ENCODE assay signal across 12 mouse cellular contexts in the genomic region with DNA sequence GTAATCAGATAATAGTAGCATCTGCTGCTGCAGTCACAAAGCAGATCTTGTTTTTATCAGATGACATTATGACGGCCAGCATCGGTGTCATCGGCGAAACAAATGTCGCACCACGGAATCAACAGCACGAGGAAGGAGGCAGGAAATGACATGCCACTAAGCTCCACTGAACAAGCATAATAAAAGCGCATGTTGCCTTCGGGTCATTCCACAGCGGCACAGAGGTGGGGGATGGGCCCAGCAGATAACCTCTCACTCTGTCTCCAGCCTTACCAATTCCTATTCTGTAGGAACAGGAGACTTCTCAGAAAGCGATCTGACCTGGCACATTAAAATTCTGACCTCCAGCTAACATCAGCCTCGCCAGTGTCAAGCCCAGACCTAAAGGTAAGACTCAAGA.
DNase-seq lines count a peak whose midpoint lies in the region; ATAC-seq lines count a peak whose summit lies in the region.
"Had no signal": no experiment of that assay in that cellular context is flagged by ENCODE, and none has a peak within 500 bp of the region (broad histone marks: within the 10 kb centered on the region; RNA-seq: fewer than 3 reads in every experiment).

No protein-coding gene starts in this region.

- no peaks in the 10 kb centered on the region for H3K27me3 ChIP-seq in midbrain, embryonic 12.5 days
- H3K27me3 ChIP-seq in midbrain, embryonic 16.5 days (ENCODE audit: control insufficient read depth, insufficient read depth, low read depth, low read length): no peaks in the 10 kb centered on the region
- H3K27me3 ChIP-seq in forebrain, embryonic 10.5 days (ENCODE audit: poor library complexity, severe bottlenecking): no peaks in the 10 kb centered on the region

- ATAC-seq in midbrain, embryonic 12.5 days (ENCODE audit: low FRiP score, low read depth): peak; percentile 38; the same call in 1 of the 2 replicates
- ATAC-seq in midbrain, embryonic 16.5 days: no peak
- ATAC-seq: lung, postnatal 0 days had no signal

- DNase-seq in embryo, embryonic 10 days (ENCODE audit: low spot score): peak; percentile 6
- no peak for DNase-seq in embryo, embryonic 9.5 days (ENCODE audit: extremely low spot score)
- DNase-seq in kidney, adult 9 months: peak; percentile 15
- DNase-seq in testis, postnatal 10 days (ENCODE audit: low spot score): peak; percentile 36
- DNase-seq in ovary, postnatal 14 days (ENCODE audit: low spot score): no peak
- no peak for DNase-seq in forebrain, embryonic 10.5 days (ENCODE audit: extremely low spot score, low spot score)
- DNase-seq: B cell, adult 2 months; thymus, postnatal 25 days had no signal

- H3K4me1 ChIP-seq in midbrain, embryonic 12.5 days: no peaks in the 10 kb centered on the region
- H3K4me1 ChIP-seq in midbrain, embryonic 16.5 days (ENCODE audit: control insufficient read depth, insufficient read depth, low read length): no peaks in the 10 kb centered on the region
- H3K4me1 ChIP-seq in forebrain, embryonic 10.5 days: no peaks in the 10 kb centered on the region

- WGBS in midbrain, embryonic 12.5 days: 81% methylated on average over 12 of the region's 12 CpGs
- WGBS in midbrain, embryonic 16.5 days: 75% methylated on average over 12 of the region's 12 CpGs
- 88% methylated on average over 12 of the region's 12 CpGs for WGBS in forebrain, embryonic 10.5 days

- H3K9me3 ChIP-seq in midbrain, embryonic 12.5 days: no peaks in the 10 kb centered on the region
- no peaks in the 10 kb centered on the region for H3K9me3 ChIP-seq in midbrain, embryonic 16.5 days (replicated peaks; ENCODE audit: control insufficient read depth, low read length, poor library complexity, severe bottlenecking)
- H3K9me3 ChIP-seq in forebrain, embryonic 10.5 days: no peaks in the 10 kb centered on the region; the same call in 1 of the 2 replicates

- no peak overlapping the region for H3K4me3 ChIP-seq in midbrain, embryonic 12.5 days
- H3K4me3 ChIP-seq in midbrain, embryonic 16.5 days (ENCODE audit: low read depth, low read length): no peak overlapping the region
- no peak overlapping the region for H3K4me3 ChIP-seq in forebrain, embryonic 10.5 days
- H3K4me3 ChIP-seq: erythroblast, embryonic 14.5 days had no signal

- H3K4me2 ChIP-seq in midbrain, embryonic 12.5 days (replicated peaks): no peak overlapping the region
- H3K4me2 ChIP-seq in midbrain, embryonic 16.5 days (ENCODE audit: low read length): no peak overlapping the region

- no peak overlapping the region for H3K9ac ChIP-seq in midbrain, embryonic 12.5 days (replicated peaks)
- no peak overlapping the region for H3K9ac ChIP-seq in midbrain, embryonic 16.5 days (ENCODE audit: low read depth, low read length)

- no peak overlapping the region for H3K27ac ChIP-seq in midbrain, embryonic 12.5 days (replicated peaks)
- H3K27ac ChIP-seq in midbrain, embryonic 16.5 days (ENCODE audit: low read length): no peak overlapping the region
- H3K27ac ChIP-seq in forebrain, embryonic 10.5 days: no peak overlapping the region

- H3K36me3 ChIP-seq in midbrain, embryonic 12.5 days: no peaks in the 10 kb centered on the region
- H3K36me3 ChIP-seq in midbrain, embryonic 16.5 days (ENCODE audit: control insufficient read depth, insufficient read depth, low read length): no peaks in the 10 kb centered on the region
- H3K36me3 ChIP-seq in forebrain, embryonic 10.5 days (replicated peaks): no peaks in the 10 kb centered on the region

Comparison
In these comparisons a context has a peak if more than half of its experiments do, and no peak if none do; other contexts are left out.
1. DNase-seq: peak in embryo, embryonic 10 days (single experiment), kidney, adult 9 months (single experiment) and testis, postnatal 10 days (single experiment); none in embryo, embryonic 9.5 days (single experiment), ovary, postnatal 14 days (single experiment) and forebrain, embryonic 10.5 days (single experiment).